Mouse (Mus musculus) granulocyte monocyte progenitor cell, adult 5-6 weeks (primary cell): ENCODE results near the gene 4930442H23Rik. TPM values are rescaled to one million over a fixed set of nuclear protein-coding genes. Genes with fewer than 3 reads are reported as not detected.

Experiments
- ATAC-seq: replicated peaks from 2 replicates; pipeline ENCODE4 v1.8.0; 2016; ENCODE audit warnings: mild to moderate bottlenecking, moderate TSS enrichment, inconsistent platforms; ENCODE audit not compliant: poor library complexity, severe bottlenecking
- total RNA-seq, 2 experiments: library from RNA; stranded (forward) in 1 of 2; stranded (reverse) in 1 of 2; fragments of 200-712, 200-1000 nt in 1 of 2; fragments of >200 nt in 1 of 2; fragmentation: Nextera tagmentation in 1 of 2; gene quantifications; 2 replicates each; pipeline ENCODE4 v1.2.3; 2014 to 2017

The 4930442H23Rik gene
- total RNA-seq, 2 experiments from 2014 or later = not detected

DNA sequence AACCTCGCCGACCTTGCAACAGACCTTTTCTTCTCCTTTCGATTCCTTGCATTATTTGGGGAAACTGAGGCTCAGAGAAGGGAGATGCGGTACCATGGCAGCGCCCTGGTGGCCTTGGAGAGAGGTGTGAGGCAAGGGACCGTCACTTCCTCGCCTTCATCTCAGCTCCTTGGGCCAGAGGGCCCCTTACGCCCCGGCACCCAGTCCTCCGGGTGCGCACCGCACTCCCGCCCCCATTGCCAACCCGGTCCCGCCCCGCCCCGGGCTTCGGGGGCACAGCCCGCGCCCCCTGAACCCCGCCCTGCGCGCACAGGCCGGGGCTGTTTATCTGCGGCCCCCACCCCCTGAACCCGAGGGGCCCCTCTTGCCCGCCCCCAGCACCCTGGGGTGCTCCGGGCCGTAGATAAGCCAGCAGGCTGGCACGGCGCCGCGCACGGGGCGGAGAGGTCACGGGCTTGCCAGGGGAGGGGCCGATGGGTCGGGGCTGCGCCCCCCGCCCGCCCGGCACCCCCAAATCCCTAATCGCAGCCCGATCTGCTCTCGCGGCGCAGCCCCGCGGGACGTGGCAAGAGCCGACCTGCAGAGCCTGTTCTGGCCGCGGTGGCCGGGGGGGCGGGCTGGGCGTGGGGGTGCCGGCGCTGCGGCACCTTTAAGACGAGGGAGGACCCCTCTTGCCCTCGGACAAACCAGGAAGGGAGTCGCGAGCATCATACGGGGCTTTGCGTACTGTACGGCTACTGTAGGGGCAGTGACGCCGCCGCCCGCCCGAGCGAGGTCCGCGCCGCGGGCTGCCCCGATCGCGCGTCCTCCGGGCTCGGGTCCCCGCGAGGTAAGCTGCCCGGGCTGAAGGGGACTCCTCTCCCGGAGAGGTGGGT lies 47.6 kb downstream of the 4930442H23Rik start:
- ATAC-seq = peak; percentile 13

DNA sequence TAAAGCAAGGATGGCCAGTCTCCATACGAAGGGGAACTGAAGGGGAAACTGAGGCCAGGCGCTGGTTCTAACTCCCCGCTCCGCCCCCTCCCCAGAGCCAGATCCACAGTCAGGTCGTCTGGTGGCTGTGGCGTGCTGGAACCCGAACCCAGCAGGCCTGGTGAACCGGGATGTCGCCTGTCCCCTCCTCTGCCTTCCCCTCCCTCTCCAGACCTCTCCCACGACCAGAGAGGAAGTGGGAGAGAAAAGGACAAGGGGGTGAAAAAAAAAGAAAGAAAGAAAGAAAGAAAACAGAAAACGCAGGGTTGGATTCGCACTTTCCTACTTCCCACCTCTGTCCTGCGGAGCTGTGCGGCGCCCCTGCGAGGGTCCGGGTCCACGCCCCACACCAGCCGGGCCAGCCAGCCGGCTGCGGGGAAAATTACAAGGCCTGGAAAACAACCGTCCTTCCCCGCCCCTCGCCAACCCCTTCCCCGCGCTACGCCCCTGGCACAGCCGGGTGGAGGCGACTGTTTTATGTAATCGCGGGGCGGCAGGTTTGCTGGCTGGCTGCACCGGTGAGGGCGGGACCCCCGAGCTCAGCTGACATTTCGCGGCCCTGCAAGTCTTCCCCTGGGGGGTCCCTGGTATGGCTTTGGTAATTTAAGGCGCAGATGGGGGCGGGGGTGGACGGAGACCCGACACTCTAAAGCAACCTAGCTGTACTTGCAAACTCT lies 48.5 kb downstream of the 4930442H23Rik start, which contains the start of gene Zbtb7a:
Gene Zbtb7a, plus strand, starts transcription at position 255 of the 716 bp plus-strand sequence.
- peak; percentile 5; the same call in 1 of the 2 replicates for ATAC-seq

DNA sequence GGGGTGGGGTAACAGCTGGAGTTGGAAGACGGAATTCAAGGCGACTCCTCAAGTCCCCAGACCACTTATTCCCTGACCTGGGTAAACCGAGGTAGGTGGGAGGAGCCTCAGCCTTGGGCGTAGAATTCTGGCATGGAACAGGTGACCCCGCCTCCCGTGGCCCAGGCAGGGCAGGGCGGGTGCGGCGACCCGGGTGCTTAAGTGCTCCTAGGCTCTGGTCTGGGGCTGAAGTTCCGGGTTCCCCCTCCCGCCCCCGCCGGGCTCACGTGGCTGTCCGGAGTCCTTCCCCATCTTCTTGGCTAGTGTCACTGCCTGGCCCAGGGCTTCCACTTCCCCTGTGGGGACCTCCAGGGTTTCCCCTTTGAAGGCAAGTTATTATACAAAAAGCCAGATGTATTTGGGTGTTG lies 49.5 kb downstream of the 4930442H23Rik start:
- peak; percentile 40 for ATAC-seq

Other genes with a start within 250 kb of the 4930442H23Rik start
- gene Gng7, start 168.9 kb downstream of the 4930442H23Rik start, total RNA-seq (2014; fragmentation: Nextera tagmentation) = 0.30 and 1.5 TPM in 2 replicates
- 0.09 and 0.46 TPM in 2 replicates for gene Gng7, start 168.9 kb downstream of the 4930442H23Rik start, total RNA-seq (2017)
- gene Diras1, start 158.2 kb downstream of the 4930442H23Rik start, total RNA-seq (2014; fragmentation: Nextera tagmentation) = not detected in 2 replicates
- not detected in 2 replicates for gene Diras1, start 158.2 kb downstream of the 4930442H23Rik start, total RNA-seq (2017)
- gene Slc39a3, start 146.4 kb downstream of the 4930442H23Rik start, total RNA-seq (2014; fragmentation: Nextera tagmentation) = 3.1 and 5.9 TPM in 2 replicates
- 4.3 and 5.3 TPM in 2 replicates for gene Slc39a3, start 146.4 kb downstream of the 4930442H23Rik start, total RNA-seq (2017)
- gene Sgta, start 123.7 kb downstream of the 4930442H23Rik start, total RNA-seq (2014; fragmentation: Nextera tagmentation) = 33.8 and 47.9 TPM in 2 replicates
- gene Sgta, start 123.7 kb downstream of the 4930442H23Rik start, total RNA-seq (2017) = 37.5 and 41.7 TPM in 2 replicates
- 23.3 and 24.4 TPM in 2 replicates for gene Thop1, start 113.8 kb downstream of the 4930442H23Rik start, total RNA-seq (2014; fragmentation: Nextera tagmentation)
- gene Thop1, start 113.8 kb downstream of the 4930442H23Rik start, total RNA-seq (2017) = 24.7 and 26.3 TPM in 2 replicates
- 0.43 TPM in 1 of 2 replicates, not detected in the other for gene Creb3l3, start 85.0 kb downstream of the 4930442H23Rik start, total RNA-seq (2014; fragmentation: Nextera tagmentation)
- gene Creb3l3, start 85.0 kb downstream of the 4930442H23Rik start, total RNA-seq (2017) = 0.86 and 1.3 TPM in 2 replicates
- gene Map2k2, start 77.9 kb downstream of the 4930442H23Rik start, total RNA-seq (2014; fragmentation: Nextera tagmentation) = 35.0 and 72.7 TPM in 2 replicates
- gene Map2k2, start 77.9 kb downstream of the 4930442H23Rik start, total RNA-seq (2017) = 46.7 and 50.8 TPM in 2 replicates
- 16.1 and 20.6 TPM in 2 replicates for gene Zbtb7a, start 48.6 kb downstream of the 4930442H23Rik start, total RNA-seq (2014; fragmentation: Nextera tagmentation)
- gene Zbtb7a, start 48.6 kb downstream of the 4930442H23Rik start, total RNA-seq (2017) = 7.1 and 8.0 TPM in 2 replicates
- 6.3 and 22.9 TPM in 2 replicates for gene Pias4, start 15.9 kb downstream of the 4930442H23Rik start, total RNA-seq (2014; fragmentation: Nextera tagmentation)
- 7.8 and 8.1 TPM in 2 replicates for gene Pias4, start 15.9 kb downstream of the 4930442H23Rik start, total RNA-seq (2017)
- 843 and 1,029 TPM in 2 replicates for gene Eef2, start 7.2 kb downstream of the 4930442H23Rik start, total RNA-seq (2014; fragmentation: Nextera tagmentation)
- 1,504 and 1,576 TPM in 2 replicates for gene Eef2, start 7.2 kb downstream of the 4930442H23Rik start, total RNA-seq (2017)
- 25.7 and 40.8 TPM in 2 replicates for gene Dapk3, start 844 bp downstream of the 4930442H23Rik start, total RNA-seq (2014; fragmentation: Nextera tagmentation)
- gene Dapk3, start 844 bp downstream of the 4930442H23Rik start, total RNA-seq (2017) = 20.5 and 33.0 TPM in 2 replicates
- gene Nmrk2, start 18.2 kb upstream of the 4930442H23Rik start, total RNA-seq (2014; fragmentation: Nextera tagmentation) = not detected in 2 replicates
- not detected in 2 replicates for gene Nmrk2, start 18.2 kb upstream of the 4930442H23Rik start, total RNA-seq (2017)
- not detected in 2 replicates for gene Atcay, start 47.0 kb upstream of the 4930442H23Rik start, total RNA-seq (2014; fragmentation: Nextera tagmentation)
- not detected in 2 replicates for gene Atcay, start 47.0 kb upstream of the 4930442H23Rik start, total RNA-seq (2017)
- gene Zfr2, start 49.3 kb upstream of the 4930442H23Rik start, total RNA-seq (2014; fragmentation: Nextera tagmentation) = not detected in 2 replicates
- 0.13 TPM in 1 of 2 replicates, not detected in the other for gene Zfr2, start 49.3 kb upstream of the 4930442H23Rik start, total RNA-seq (2017)
- gene Matk, start 69.1 kb upstream of the 4930442H23Rik start, total RNA-seq (2014; fragmentation: Nextera tagmentation) = 16.8 and 35.6 TPM in 2 replicates
- gene Matk, start 69.1 kb upstream of the 4930442H23Rik start, total RNA-seq (2017) = 39.1 and 43.9 TPM in 2 replicates
- gene Mrpl54, start 83.1 kb upstream of the 4930442H23Rik start, total RNA-seq (2014; fragmentation: Nextera tagmentation) = 94.0 and 105 TPM in 2 replicates
- 161 and 185 TPM in 2 replicates for gene Mrpl54, start 83.1 kb upstream of the 4930442H23Rik start, total RNA-seq (2017)
- 19.7 and 29.1 TPM in 2 replicates for gene Apba3, start 83.1 kb upstream of the 4930442H23Rik start, total RNA-seq (2014; fragmentation: Nextera tagmentation)
- 14.2 and 19.9 TPM in 2 replicates for gene Apba3, start 83.1 kb upstream of the 4930442H23Rik start, total RNA-seq (2017)
- 1.0 and 8.4 TPM in 2 replicates for gene Tjp3, start 107.7 kb upstream of the 4930442H23Rik start, total RNA-seq (2014; fragmentation: Nextera tagmentation)
- gene Tjp3, start 107.7 kb upstream of the 4930442H23Rik start, total RNA-seq (2017) = 1.3 and 6.2 TPM in 2 replicates
- 32.4 and 42.7 TPM in 2 replicates for gene Pip5k1c, start 109.1 kb upstream of the 4930442H23Rik start, total RNA-seq (2014; fragmentation: Nextera tagmentation)
- gene Pip5k1c, start 109.1 kb upstream of the 4930442H23Rik start, total RNA-seq (2017) = 24.7 and 32.7 TPM in 2 replicates
- gene Cactin, start 137.3 kb upstream of the 4930442H23Rik start, total RNA-seq (2014; fragmentation: Nextera tagmentation) = 16.2 and 16.3 TPM in 2 replicates
- 19.4 and 26.5 TPM in 2 replicates for gene Cactin, start 137.3 kb upstream of the 4930442H23Rik start, total RNA-seq (2017)
- not detected in 2 replicates for gene Tbxa2r, start 144.9 kb upstream of the 4930442H23Rik start, total RNA-seq (2014; fragmentation: Nextera tagmentation)
- gene Tbxa2r, start 144.9 kb upstream of the 4930442H23Rik start, total RNA-seq (2017) = 0.09 TPM in 1 of 2 replicates, not detected in the other
- gene Gipc3, start 159.4 kb upstream of the 4930442H23Rik start, total RNA-seq (2014; fragmentation: Nextera tagmentation) = not detected in 2 replicates
- gene Gipc3, start 159.4 kb upstream of the 4930442H23Rik start, total RNA-seq (2017) = not detected in 2 replicates
- gene Hmg20b, start 166.6 kb upstream of the 4930442H23Rik start, total RNA-seq (2014; fragmentation: Nextera tagmentation) = 19.1 and 43.4 TPM in 2 replicates
- 29.8 and 35.5 TPM in 2 replicates for gene Hmg20b, start 166.6 kb upstream of the 4930442H23Rik start, total RNA-seq (2017)
- 12.0 and 17.5 TPM in 2 replicates for gene Mfsd12, start 173.6 kb upstream of the 4930442H23Rik start, total RNA-seq (2014; fragmentation: Nextera tagmentation)
- gene Mfsd12, start 173.6 kb upstream of the 4930442H23Rik start, total RNA-seq (2017) = 10.8 and 11.5 TPM in 2 replicates
- not detected in 2 replicates for gene 4930404N11Rik, start 182.0 kb upstream of the 4930442H23Rik start, total RNA-seq (2014; fragmentation: Nextera tagmentation)
- gene 4930404N11Rik, start 182.0 kb upstream of the 4930442H23Rik start, total RNA-seq (2017) = 0.10 and 0.26 TPM in 2 replicates
- gene Fzr1, start 194.7 kb upstream of the 4930442H23Rik start, total RNA-seq (2014; fragmentation: Nextera tagmentation) = 14.8 and 17.0 TPM in 2 replicates
- gene Fzr1, start 194.7 kb upstream of the 4930442H23Rik start, total RNA-seq (2017) = 13.5 and 15.3 TPM in 2 replicates
- 12.2 and 34.9 TPM in 2 replicates for gene Dohh, start 200.6 kb upstream of the 4930442H23Rik start, total RNA-seq (2014; fragmentation: Nextera tagmentation)
- 41.8 and 46.2 TPM in 2 replicates for gene Dohh, start 200.6 kb upstream of the 4930442H23Rik start, total RNA-seq (2017)
- 4.0 TPM in 1 of 2 replicates, not detected in the other for gene Gm48551, start 200.6 kb upstream of the 4930442H23Rik start, total RNA-seq (2014; fragmentation: Nextera tagmentation)
- 0.30 TPM in 1 of 2 replicates, not detected in the other for gene Gm48551, start 200.6 kb upstream of the 4930442H23Rik start, total RNA-seq (2017)
- 2.2 TPM in 1 of 2 replicates, not detected in the other for gene Gm48552, start 205.2 kb upstream of the 4930442H23Rik start, total RNA-seq (2014; fragmentation: Nextera tagmentation)
- not detected in 2 replicates for gene Gm48552, start 205.2 kb upstream of the 4930442H23Rik start, total RNA-seq (2017)
- 37.5 and 43.6 TPM in 2 replicates for gene Smim24, start 209.2 kb upstream of the 4930442H23Rik start, total RNA-seq (2014; fragmentation: Nextera tagmentation)
- gene Smim24, start 209.2 kb upstream of the 4930442H23Rik start, total RNA-seq (2017) = 11.5 and 13.3 TPM in 2 replicates